Mouse (Mus musculus): ENCODE data around the gene Gm20431. TPM values are rescaled to one million over a fixed set of nuclear protein-coding genes. Genes with fewer than 3 reads are reported as not detected.

Gene Gm20431
- polyA plus RNA-seq, 1 experiment from 2014 or later, result 1.8 TPM

DNA sequence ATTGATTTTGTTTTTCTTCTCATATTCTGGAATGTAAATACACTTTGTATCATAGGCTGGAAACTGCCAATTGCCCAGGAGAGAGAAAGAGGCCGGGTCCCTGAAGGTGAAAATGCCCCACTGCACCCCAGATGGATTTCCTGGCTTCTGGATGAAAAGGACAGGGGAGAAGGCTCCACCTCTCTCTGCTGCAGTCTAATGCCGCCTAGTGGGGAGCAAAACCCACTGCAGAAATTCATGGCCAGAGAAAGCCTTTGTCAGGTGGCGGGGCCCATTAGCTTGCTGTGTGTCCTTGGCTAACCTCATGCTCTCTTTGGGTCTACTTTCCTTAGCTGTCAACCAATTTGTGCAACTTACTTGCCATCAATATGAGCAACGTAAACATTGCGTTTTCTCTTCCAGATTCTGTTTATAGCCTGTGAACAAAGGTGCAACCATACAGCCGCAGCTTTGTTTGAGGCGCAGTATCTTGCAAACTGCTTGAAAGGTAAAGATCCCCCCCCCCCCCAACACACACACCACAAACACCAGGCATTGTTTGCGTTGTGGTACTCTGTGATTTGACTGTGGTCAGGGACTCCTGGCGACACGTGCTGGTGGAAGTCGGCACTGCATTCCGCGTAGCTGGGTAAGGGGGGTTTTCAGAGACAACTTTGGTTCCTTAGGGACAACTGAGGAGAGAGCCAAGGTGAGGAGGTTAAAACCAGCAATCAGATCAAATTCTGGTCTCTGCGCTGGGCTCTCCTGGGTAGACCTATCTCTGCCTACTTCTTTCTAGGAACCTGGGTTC, 14.0 kb upstream of the Gm20431 start:
- H3K4me1 ChIP-seq, result peaks cover 48% of the 10 kb centered on the region
- no peaks in the 10 kb centered on the region for H3K36me3 ChIP-seq
- no peaks in the 10 kb centered on the region for H3K9me3 ChIP-seq (replicated peaks)
- H3K27me3 ChIP-seq (replicated peaks), result peaks cover 25% of the 10 kb centered on the region; the same call in 1 of the 2 replicates
- 27% methylated on average over 14 of the region's 14 CpGs for WGBS (ENCODE audit: insufficient replicate concordance)
- H3K4me3 ChIP-seq, result no peak overlapping the region
- ATAC-seq, result no peak
- no peak overlapping the region for H3K27ac ChIP-seq
- no peak overlapping the region for H3K4me2 ChIP-seq
- no peak overlapping the region for H3K9ac ChIP-seq

DNA sequence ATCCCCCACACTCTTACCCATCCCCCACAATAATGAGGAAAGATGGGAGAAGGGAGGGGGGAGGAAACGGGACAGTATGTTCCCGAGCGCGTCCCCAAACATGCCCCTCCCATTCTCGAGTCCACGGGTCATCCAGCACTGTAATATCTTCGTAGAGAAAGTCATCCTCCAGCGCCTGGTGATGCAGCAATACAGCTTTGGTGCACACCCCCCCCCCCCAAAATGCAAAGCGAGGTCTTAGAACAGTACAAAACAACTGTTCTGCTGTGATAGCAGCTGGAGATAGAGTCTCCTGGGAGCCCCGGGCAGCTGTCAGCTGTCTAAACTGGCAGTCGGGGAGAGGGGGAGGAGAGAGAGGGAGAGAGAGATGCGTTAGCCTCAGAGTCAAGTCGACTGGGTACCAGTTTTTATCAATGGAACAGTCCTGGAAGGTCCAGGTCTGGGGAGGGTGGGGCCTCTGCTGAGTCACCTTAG, 11.0 kb upstream of the Gm20431 start:
- Histone ChIP-seq H3K27ac (peak overlapping the region; percentile 89), H3K27me3 (replicated peaks) (peaks cover 16% of the 10 kb centered on the region; the same call in 1 of the 2 replicates), H3K4me1 (peaks cover 40% of the 10 kb centered on the region), H3K4me3 (peak overlapping the region; percentile 35), H3K9me3 (replicated peaks) (no peaks in the 10 kb centered on the region), H3K4me2 (peak overlapping the region; percentile 62), H3K36me3 (no peaks in the 10 kb centered on the region), H3K9ac (peak overlapping the region; percentile 41; the same call in 1 of the 2 replicates)
- ATAC-seq, result peak; percentile 94
- 13% methylated on average over 13 of the region's 13 CpGs for WGBS (ENCODE audit: insufficient replicate concordance)

DNA sequence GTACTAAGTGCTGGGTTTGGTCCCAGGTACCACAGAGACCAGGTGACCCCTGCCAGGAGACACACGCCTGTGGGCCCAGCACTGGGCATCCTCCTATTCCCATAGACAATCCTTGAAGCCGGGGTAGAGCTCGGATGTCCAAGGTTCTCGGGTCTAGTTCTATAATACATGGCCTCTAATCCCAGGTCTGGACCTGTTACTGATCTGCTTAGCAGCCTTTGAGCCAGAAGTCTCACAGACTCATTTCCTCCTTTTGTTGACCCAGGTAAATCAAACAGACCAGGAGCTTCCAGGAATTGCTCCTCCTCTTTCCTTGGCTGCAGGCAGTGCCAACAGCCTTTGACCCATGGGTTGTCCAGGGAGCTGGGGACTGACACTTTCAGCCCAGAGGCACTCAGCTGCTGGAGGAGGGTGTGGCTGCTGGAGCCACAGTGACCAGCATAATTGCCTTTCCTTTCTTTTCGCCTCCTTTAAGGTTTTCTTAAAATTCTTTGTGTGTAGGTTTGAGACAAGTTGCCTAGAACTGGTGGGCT, 9.9 kb upstream of the Gm20431 start:
- Histone ChIP-seq H3K27ac (peak overlapping the region; percentile 89), H3K4me2 (peak overlapping the region; percentile 62), H3K4me1 (peaks cover 40% of the 10 kb centered on the region), H3K27me3 (replicated peaks) (0 out of 2 replicates have a peak, but pooled peaks cover 10% of the 10 kb centered on the region), H3K9ac (peak overlapping the region; percentile 41), H3K9me3 (replicated peaks) (no peaks in the 10 kb centered on the region), H3K4me3 (no peak overlapping the region), H3K36me3 (no peaks in the 10 kb centered on the region)
- 68% methylated on average over 5 of the region's 5 CpGs for WGBS (ENCODE audit: insufficient replicate concordance)
- ATAC-seq, result no peak

DNA sequence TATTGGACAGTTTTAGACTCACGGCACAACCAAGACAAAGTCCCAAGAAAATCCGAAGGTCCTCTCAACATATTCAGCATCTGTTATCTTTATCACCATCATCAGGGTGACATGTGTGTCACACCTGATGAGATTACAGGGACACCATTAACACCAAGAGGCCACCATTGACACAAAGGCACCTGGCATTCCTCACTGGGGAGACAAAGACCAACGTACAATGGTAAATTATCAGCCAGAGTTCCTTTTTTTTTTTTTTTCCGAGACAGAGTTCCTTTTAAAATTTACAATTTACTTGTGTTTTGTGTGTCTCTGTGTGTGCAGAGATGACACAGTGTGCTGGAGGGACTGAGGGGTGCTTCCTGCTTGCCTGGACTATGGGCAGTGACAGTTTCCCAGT, 8.1 kb upstream of the Gm20431 start:
- Histone ChIP-seq H3K4me2 (no peak overlapping the region), H3K4me1 (peaks cover 33% of the 10 kb centered on the region), H3K9ac (no peak overlapping the region), H3K27ac (no peak overlapping the region), H3K27me3 (replicated peaks) (0 out of 2 replicates have a peak, but pooled peaks cover 3% of the 10 kb centered on the region), H3K9me3 (replicated peaks) (no peaks in the 10 kb centered on the region), H3K4me3 (no peak overlapping the region), H3K36me3 (no peaks in the 10 kb centered on the region)
- 52% methylated on average over 4 of the region's 4 CpGs for WGBS (ENCODE audit: insufficient replicate concordance)
- ATAC-seq, result no peak

DNA sequence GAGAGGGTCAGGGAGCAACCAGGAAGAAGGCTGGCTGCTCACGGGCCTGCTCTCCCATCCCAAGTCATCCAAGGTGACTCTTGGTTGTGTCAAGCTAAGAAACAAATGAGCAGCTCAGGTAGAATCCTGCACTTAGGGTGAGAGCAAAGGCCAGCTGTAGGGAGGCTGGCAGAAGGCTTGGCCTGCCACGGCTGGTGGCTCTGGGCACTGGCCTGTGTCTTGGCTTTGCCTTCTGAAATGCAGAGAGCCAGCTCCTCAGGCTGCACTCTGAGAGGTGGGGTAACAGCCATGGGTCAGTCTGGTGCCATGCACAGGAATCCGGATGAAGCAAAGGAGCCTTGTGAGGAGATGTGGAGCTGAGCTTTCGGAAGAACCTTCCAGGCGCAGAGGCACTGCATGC, 7.1 kb upstream of the Gm20431 start:
- no peaks in the 10 kb centered on the region for H3K9me3 ChIP-seq (replicated peaks)
- 75% methylated on average over 5 of the region's 5 CpGs for WGBS (ENCODE audit: insufficient replicate concordance)
- no peak for ATAC-seq

DNA sequence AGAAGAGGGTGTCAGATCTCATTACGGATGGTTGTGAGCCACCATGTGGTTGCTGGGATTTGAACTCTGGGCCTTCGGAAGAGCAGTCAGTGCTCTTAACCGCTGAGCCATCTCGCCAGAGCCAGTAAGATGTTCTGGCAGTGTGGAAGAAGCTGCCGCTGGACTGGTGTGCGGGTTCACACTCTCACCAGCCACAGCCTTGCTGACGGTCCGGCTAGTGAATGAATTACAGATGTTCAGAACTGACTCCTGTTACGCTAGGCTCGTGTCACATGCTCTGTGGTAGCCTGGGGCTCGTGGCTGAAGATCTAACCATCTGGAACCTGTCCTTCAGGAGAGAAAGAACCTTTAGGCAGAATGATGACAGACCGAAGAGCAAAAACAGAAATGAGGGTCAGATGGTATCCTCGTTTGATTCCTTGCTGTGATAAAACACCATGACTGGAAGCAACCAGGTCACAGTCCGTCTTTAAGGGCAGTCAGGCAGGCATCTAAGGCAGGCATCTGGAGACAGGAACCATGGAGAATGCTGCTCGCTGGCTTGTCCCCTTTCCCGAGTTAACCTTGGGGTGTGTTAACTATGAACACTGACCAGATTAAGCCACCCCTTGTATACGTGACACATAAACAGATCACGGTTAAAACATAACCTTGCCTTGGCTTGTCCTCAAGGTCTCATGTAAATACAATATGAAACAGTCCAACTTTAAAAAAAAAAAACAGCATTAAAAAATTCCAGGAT, 4.8 kb upstream of the Gm20431 start:
- no peak for ATAC-seq
- no peak overlapping the region for H3K27ac ChIP-seq
- WGBS (ENCODE audit: insufficient replicate concordance), result 73% methylated on average over 18 of the region's 18 CpGs
- no peak overlapping the region for H3K4me2 ChIP-seq
- H3K9me3 ChIP-seq (replicated peaks), result no peaks in the 10 kb centered on the region
- H3K4me3 ChIP-seq, result no peak overlapping the region
- peaks cover 8% of the 10 kb centered on the region for H3K27me3 ChIP-seq (replicated peaks)
- H3K4me1 ChIP-seq, result peaks cover 15% of the 10 kb centered on the region
- H3K9ac ChIP-seq, result no peak overlapping the region
- H3K36me3 ChIP-seq, result no peaks in the 10 kb centered on the region

More for the DNA sequence above, 7.1 kb upstream of the Gm20431 start:
- H3K27ac ChIP-seq, result no peak overlapping the region
- H3K36me3 ChIP-seq, result no peaks in the 10 kb centered on the region
- H3K4me2 ChIP-seq, result no peak overlapping the region
- 0 out of 2 replicates have a peak, but pooled peaks cover 3% of the 10 kb centered on the region for H3K27me3 ChIP-seq (replicated peaks)
- H3K9ac ChIP-seq, result no peak overlapping the region
- peaks cover 26% of the 10 kb centered on the region for H3K4me1 ChIP-seq
- H3K4me3 ChIP-seq, result no peak overlapping the region

DNA sequence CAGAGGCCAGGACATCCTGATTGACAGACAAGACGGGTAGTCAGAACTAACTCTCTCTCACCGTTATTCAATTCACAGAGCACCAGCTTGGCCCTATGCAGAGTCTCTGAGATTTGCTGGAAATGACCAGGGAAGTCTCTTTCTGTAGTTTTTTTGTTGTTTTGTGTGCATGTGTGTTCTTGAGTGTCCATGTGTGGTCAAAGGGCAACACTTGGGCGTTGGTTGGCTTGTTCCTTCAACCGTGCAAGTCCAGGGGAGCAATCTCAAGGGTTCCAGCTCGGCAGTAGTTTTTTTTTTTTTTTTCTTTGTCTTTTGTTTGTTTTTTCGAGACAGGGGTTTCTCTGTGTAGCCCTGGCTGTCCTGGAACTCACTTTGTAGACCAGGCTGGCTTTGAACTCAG, 1.4 kb upstream of the Gm20431 start:
- Histone ChIP-seq H3K27me3 (replicated peaks) (peaks cover 12% of the 10 kb centered on the region), H3K27ac (no peak overlapping the region), H3K9ac (peak overlapping the region; percentile 79; the same call in 1 of the 2 replicates), H3K4me3 (peak overlapping the region; percentile 83; the same call in 1 of the 2 replicates), H3K36me3 (peaks cover 4% of the 10 kb centered on the region; the same call in 1 of the 2 replicates), H3K9me3 (replicated peaks) (no peaks in the 10 kb centered on the region), H3K4me1 (peaks cover 45% of the 10 kb centered on the region), H3K4me2 (peak overlapping the region; percentile 98)
- ATAC-seq, result no peak
- WGBS (ENCODE audit: insufficient replicate concordance), result 42% methylated on average over 6 of the region's 6 CpGs

DNA sequence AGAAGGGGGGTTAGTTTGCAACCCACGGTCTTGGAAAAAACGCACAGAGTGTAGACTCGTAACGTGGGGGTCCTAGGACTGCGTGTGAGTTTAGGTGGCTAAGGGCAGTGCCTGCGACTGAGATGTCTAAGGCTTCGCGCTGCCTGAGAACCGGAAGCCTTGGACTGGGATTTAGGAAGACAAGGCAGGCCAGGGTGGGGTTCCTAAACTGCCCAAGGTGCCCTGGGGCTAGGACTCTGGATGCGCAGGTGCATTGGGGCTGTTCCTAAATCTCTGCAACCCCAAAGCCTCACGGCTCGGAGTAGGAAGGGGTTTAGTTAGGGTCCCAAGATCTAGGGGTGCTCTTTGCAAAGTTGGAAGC, 705 bp downstream of the Gm20431 start:
- peak overlapping the region; percentile 95 for H3K9ac ChIP-seq
- no peak for ATAC-seq
- peaks cover 61% of the 10 kb centered on the region for H3K4me1 ChIP-seq
- peaks cover 7% of the 10 kb centered on the region; the same call in 1 of the 2 replicates for H3K36me3 ChIP-seq
- H3K9me3 ChIP-seq (replicated peaks), result no peaks in the 10 kb centered on the region
- H3K4me3 ChIP-seq, result peak overlapping the region; percentile 83
- 5% methylated on average over 12 of the region's 12 CpGs for WGBS (ENCODE audit: insufficient replicate concordance)
- H3K27ac ChIP-seq, result peak overlapping the region; percentile 83; the same call in 1 of the 2 replicates
- peaks cover 12% of the 10 kb centered on the region for H3K27me3 ChIP-seq (replicated peaks)
- peak overlapping the region; percentile 88 for H3K4me2 ChIP-seq

DNA sequence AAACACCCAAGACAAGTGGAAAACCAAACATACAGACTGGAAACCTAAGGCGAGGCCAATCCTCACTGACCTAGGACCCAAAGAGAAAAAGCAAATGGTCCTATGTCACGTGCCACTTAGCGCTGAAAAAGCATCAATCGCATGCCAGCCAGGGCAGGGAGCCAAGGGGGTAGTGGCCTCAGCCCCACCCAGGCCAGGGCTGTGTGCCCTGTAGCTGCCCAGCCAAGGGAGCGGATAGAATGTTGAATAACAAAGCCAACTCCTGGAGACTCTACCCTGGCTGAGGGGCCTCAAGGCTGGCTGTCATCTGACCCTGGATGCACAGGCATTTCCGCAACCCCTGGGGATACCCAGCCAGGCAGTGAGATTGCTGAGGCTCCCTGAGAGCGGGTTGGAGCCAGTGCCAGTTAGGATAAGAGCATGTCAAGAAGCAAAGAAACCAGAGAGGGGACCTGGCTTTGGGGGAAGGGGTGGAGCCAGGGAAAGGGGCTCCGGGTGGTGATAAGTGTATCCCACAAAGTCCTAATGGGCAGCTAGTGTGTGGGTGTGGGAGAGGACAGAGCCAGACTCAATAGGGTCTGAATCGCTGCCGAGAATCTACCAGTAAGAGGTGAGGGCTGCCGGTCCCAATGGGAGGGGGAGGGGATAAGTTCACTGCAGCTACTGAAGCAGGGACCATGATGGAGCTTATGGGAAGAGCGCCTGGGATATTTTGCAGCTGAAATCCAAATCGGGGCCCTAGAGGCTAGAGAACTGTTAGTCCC, 1.3 kb downstream of the Gm20431 start:
- H3K27me3 ChIP-seq (replicated peaks), result peaks cover 12% of the 10 kb centered on the region
- WGBS (ENCODE audit: insufficient replicate concordance), result 36% methylated on average over 13 of the region's 13 CpGs
- peak overlapping the region; percentile 83; the same call in 1 of the 2 replicates for H3K27ac ChIP-seq
- H3K9ac ChIP-seq, result peak overlapping the region; percentile 95
- peaks cover 9% of the 10 kb centered on the region; the same call in 1 of the 2 replicates for H3K36me3 ChIP-seq
- H3K9me3 ChIP-seq (replicated peaks), result no peaks in the 10 kb centered on the region
- peak overlapping the region; percentile 83 for H3K4me3 ChIP-seq
- peaks cover 61% of the 10 kb centered on the region for H3K4me1 ChIP-seq
- H3K4me2 ChIP-seq, result peak overlapping the region; percentile 88
- ATAC-seq, result no peak

DNA sequence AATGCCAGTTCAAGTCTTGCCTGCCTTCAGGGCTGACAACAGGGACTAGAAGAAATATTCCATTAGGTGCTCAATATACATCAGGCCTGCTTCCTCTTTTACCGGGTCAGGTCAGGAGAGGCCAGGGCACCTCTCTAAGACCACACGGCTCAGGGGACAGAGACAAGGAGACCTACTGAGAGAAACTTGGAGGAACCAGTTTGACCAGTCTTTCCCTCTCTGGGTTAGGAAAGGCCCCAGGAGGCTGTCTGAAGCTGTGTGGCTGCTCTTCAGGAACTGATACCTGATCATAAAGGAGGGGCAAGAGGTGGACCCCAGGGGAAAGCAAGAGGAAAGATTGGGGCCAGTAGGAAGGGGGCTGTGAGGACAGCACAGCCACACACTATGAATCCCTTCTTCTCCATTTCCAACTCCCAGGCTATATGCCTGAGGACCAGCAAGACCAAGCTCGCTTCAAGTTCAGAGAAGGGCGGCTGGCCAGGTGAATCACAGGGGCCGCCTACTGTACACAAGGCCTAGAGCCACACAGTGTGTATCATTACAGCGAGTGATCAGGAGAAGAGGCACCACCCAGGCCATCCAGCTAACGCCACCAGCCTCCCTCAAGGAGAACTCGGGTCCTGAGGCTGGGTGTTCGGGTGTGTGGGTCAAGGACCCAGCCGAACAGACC, 2.0 kb downstream of the Gm20431 start:
- H3K4me1 ChIP-seq, result peaks cover 61% of the 10 kb centered on the region
- peak overlapping the region; percentile 24; the same call in 1 of the 2 replicates for H3K9ac ChIP-seq
- no peak for ATAC-seq
- H3K9me3 ChIP-seq (replicated peaks), result no peaks in the 10 kb centered on the region
- H3K4me3 ChIP-seq, result peak overlapping the region; percentile 83
- H3K36me3 ChIP-seq, result peaks cover 17% of the 10 kb centered on the region
- H3K27me3 ChIP-seq (replicated peaks), result peaks cover 8% of the 10 kb centered on the region
- 66% methylated on average over 10 of the region's 10 CpGs for WGBS (ENCODE audit: insufficient replicate concordance)
- H3K27ac ChIP-seq, result peak overlapping the region; percentile 11; the same call in 1 of the 2 replicates
- peak overlapping the region; percentile 88 for H3K4me2 ChIP-seq

DNA sequence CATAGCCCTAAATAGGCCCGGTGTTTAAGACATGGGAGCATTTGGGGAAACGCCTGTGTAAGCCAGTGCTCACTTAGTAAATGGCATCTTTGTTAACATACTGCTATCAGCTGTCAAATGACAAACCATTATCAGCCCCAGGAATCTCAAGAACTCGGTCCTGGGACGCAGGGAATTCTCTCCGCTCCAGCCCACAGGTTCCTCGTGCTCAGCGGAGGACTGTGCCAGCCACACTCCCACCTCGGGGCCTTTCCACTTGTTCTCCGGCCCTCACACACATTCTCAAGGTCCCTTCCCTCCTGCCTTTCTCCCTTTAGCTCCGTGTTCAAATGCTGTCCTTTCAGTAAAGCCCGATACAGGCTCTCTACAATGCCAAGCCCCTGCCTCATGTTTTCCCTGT, 2.6 kb downstream of the Gm20431 start:
- WGBS (ENCODE audit: insufficient replicate concordance), result 68% methylated on average over 11 of the region's 11 CpGs
- H3K27me3 ChIP-seq (replicated peaks), result peaks cover 8% of the 10 kb centered on the region
- no peak overlapping the region for H3K27ac ChIP-seq
- peaks cover 23% of the 10 kb centered on the region for H3K36me3 ChIP-seq
- peaks cover 61% of the 10 kb centered on the region for H3K4me1 ChIP-seq
- no peaks in the 10 kb centered on the region for H3K9me3 ChIP-seq (replicated peaks)
- ATAC-seq, result no peak
- H3K4me2 ChIP-seq, result peak overlapping the region; percentile 88; the same call in 1 of the 2 replicates
- H3K4me3 ChIP-seq, result no peak overlapping the region
- H3K9ac ChIP-seq, result no peak overlapping the region
